Mouse (Mus musculus) liver, postnatal 0 days (tissue): ENCODE measurements at regions not wholly inside any gene's neighbourhood (a gene's known extent, or its start where the extent isn't known, plus 50 kb on each side); places are given as distances from the start of the nearest gene placed in this dataset.
A peak's percentile ranks its signal among the peaks of the same experiment; 100 is the strongest.
"Not testable (repeated sequence)": the region's sequence is repeated elsewhere in the genome, so short reads cannot be mapped to it uniquely, and the experiment has no call there.

ENCODE experiments used
- ATAC-seq: fragments of 200-750 bp; cut with Nextera tagmentation; 2 replicates; pipeline ENCODE4 v1.8.0; 2017; ENCODE audit warnings: mild to moderate bottlenecking, moderate library complexity
- DNase-seq: peaks from one replicate; pipeline ENCODE4 v3.0.0-alpha.2; 2016
- H3K27ac ChIP-seq: fragments of 300-500 bp; sonication (generic); 2 replicates; pipeline ENCODE4 v1.5.1; 2014; ENCODE audit warnings: antibody characterized with exemption, moderate library complexity, mild to moderate bottlenecking, low read depth
- H3K27me3 ChIP-seq: fragments of 300-500 bp; sonication (generic); 2 replicates; pipeline ENCODE4 v1.6.1; 2014; ENCODE audit warnings: low read length, control low read depth, mixed read lengths; ENCODE audit not compliant: insufficient read depth
- H3K36me3 ChIP-seq: fragments of 300-500 bp; sonication (generic); replicated peaks from 2 replicates; pipeline ENCODE4 v1.6.1; 2014; ENCODE audit warnings: mild to moderate bottlenecking, control low read depth, low read length, moderate library complexity, mixed read lengths; ENCODE audit not compliant: insufficient read depth
- H3K4me1 ChIP-seq: fragments of 300-500 bp; sonication (generic); 2 replicates; pipeline ENCODE4 v1.6.1; 2014; ENCODE audit warnings: antibody characterized with exemption, mild to moderate bottlenecking, control low read depth; ENCODE audit not compliant: insufficient read depth
- H3K4me2 ChIP-seq: fragments of 300-500 bp; sonication (generic); 2 replicates; pipeline ENCODE4 v1.6.1; 2014; ENCODE audit warnings: low read depth, mild to moderate bottlenecking, low read length, moderate library complexity, mixed read lengths
- H3K4me3 ChIP-seq: fragments of 300-500 bp; sonication (generic); 2 replicates; pipeline ENCODE4 v1.5.1; 2014; ENCODE audit warnings: low read depth, low read length
- H3K9ac ChIP-seq: fragments of 300-500 bp; sonication (generic); replicated peaks from 2 replicates; pipeline ENCODE4 v1.6.1; 2014; ENCODE audit warnings: mild to moderate bottlenecking, moderate library complexity
- H3K9me3 ChIP-seq: fragments of 300-500 bp; sonication (generic); 2 replicates; pipeline ENCODE4 v1.6.1; 2016; ENCODE audit warnings: mild to moderate bottlenecking, control low read depth, low read length, mixed read lengths
- WGBS: fragments of 180-500 bp; shearing (Covaris S2); extraction: QIAGEN DNeasy Blood & Tissue Kit; methylation state at CpG from one replicate; pipeline ENCODE4 v1.1.7; 2014; ENCODE audit not compliant: insufficient replicate concordance; 5-methylcytosine and 5-hydroxymethylcytosine counted together

- DNase-seq, H3K9ac ChIP-seq, H3K9me3 ChIP-seq, H3K4me3 ChIP-seq, H3K4me1 ChIP-seq, H3K4me2 ChIP-seq, H3K36me3 ChIP-seq, H3K27me3 ChIP-seq, H3K27ac ChIP-seq: not testable (repeated sequence)
- peak; percentile 91 for ATAC-seq
- WGBS: 81% methylated on average over 6 of the region's 8 CpGs
Measured at GRCm38 (mm10) chrX:4136135-4136534, 60.2 kb upstream of the Btbd35f28 start.
